8 mouse cellular contexts compared by ENCODE assay signal in the genomic region with DNA sequence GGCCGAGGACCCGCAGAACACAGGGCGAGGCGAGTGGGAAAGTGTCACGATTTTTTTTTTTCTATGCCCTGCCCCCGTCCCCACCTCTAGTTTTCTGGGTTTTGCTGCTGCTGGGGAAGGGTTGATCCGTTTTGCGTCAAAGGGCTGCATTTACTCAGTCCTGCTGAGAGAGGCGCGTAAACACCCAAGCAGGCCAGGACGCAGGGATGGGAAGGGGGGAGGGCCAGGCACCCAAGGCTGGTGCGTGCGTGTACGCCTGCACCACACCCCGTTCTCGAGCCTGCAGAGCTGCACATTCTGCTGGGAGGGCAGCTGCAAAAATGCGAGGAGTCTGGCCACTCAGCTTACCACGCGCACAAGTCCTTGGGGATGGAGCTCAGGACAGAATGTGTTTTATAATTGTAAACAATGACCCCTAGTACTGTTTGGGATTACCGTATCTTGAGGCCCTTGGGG. TPM values are rescaled to one million over a fixed set of nuclear protein-coding genes. Genes with fewer than 3 reads are reported as not detected.
DNase-seq lines count a peak whose midpoint lies in the region; ATAC-seq and TF ChIP-seq lines count a peak whose summit lies in the region.

No protein-coding gene starts in this region.

- DNase-seq in CD8-positive naive resting alpha-beta T cell, adult 2 months (ENCODE audit: low read depth in 2 of 2, low spot score in 2 of 2), result peak; percentile 64 to 76
- peak; percentile 78 to 79 for DNase-seq in cerebellum, adult 18-20 months
- peak; percentile 58 for DNase-seq in hindbrain, embryonic 10.5 days (ENCODE audit: low spot score)
- peak; percentile 41 for DNase-seq in layer of hippocampus, adult 9-10 months (ENCODE audit: low spot score)
- peak; percentile 77 for DNase-seq in lung, embryonic 14.5 days
- DNase-seq in urinary bladder, adult 2 months (ENCODE audit: low spot score), result peak; percentile 77

- H3K4me1 ChIP-seq in hindbrain, embryonic 10.5 days (replicated peaks), result peaks cover 43% of the 10 kb centered on the region
- H3K4me1 ChIP-seq in lung, embryonic 14.5 days (ENCODE audit: insufficient read depth), result no peaks in the 10 kb centered on the region; the same call in 1 of the 2 replicates
- H3K4me1 ChIP-seq in olfactory bulb, adult 2 months (ENCODE audit: control insufficient read depth, insufficient read depth, low read length), result peaks cover 14% of the 10 kb centered on the region; the same call in 1 of the 2 replicates

- no peak for TF ChIP-seq POLR2A in olfactory bulb, adult 2 months (IDR thresholded peaks at IDR 0.05; ENCODE audit: insufficient read depth, low read depth, low read length)

- H3K9me3 ChIP-seq in hindbrain, embryonic 10.5 days, result no peaks in the 10 kb centered on the region
- no peaks in the 10 kb centered on the region for H3K9me3 ChIP-seq in lung, embryonic 14.5 days (ENCODE audit: low read depth, low read length)

- no peaks in the 10 kb centered on the region for H3K36me3 ChIP-seq in hindbrain, embryonic 10.5 days
- no peaks in the 10 kb centered on the region for H3K36me3 ChIP-seq in lung, embryonic 14.5 days (ENCODE audit: insufficient read depth)

- H3K27ac ChIP-seq in hindbrain, embryonic 10.5 days, result peak overlapping the region; percentile 85
- H3K27ac ChIP-seq in lung, embryonic 14.5 days (ENCODE audit: low read depth), result peak overlapping the region; percentile 99
- peak overlapping the region; percentile 78 for H3K27ac ChIP-seq in olfactory bulb, adult 2 months (ENCODE audit: insufficient read depth, low read depth, low read length)

- WGBS in hindbrain, embryonic 10.5 days, result 0% methylated on average over 20 of the region's 20 CpGs
- under 1% methylated on average over 20 of the region's 20 CpGs for WGBS in lung, embryonic 14.5 days
- WGBS in olfactory bulb, adult 2 months, result under 1% methylated on average over 20 of the region's 20 CpGs

- H3K27me3 ChIP-seq in hindbrain, embryonic 10.5 days (ENCODE audit: insufficient read depth, poor library complexity, severe bottlenecking), result peaks cover 95% of the 10 kb centered on the region
- no peaks in the 10 kb centered on the region for H3K27me3 ChIP-seq in lung, embryonic 14.5 days (ENCODE audit: insufficient read depth, low read length)

- H3K4me3 ChIP-seq in hindbrain, embryonic 10.5 days, result peak overlapping the region; percentile 72
- peak overlapping the region; percentile 74 for H3K4me3 ChIP-seq in lung, embryonic 14.5 days (ENCODE audit: low read depth, low read length)
- peak overlapping the region; percentile 42 for H3K4me3 ChIP-seq in olfactory bulb, adult 2 months (ENCODE audit: insufficient read depth, low read depth, low read length)

- H3K9ac ChIP-seq in lung, embryonic 14.5 days, result peak overlapping the region; percentile 77

- ATAC-seq in frontal cortex, adult (ENCODE audit: low TSS enrichment), result peak; percentile 38
- peak; percentile 14; the same call in 1 of the 2 replicates for ATAC-seq in lung, embryonic 14.5 days (ENCODE audit: insufficient read depth)

- H3K4me2 ChIP-seq in lung, embryonic 14.5 days, result peak overlapping the region; percentile 93

- no peak for TF ChIP-seq CTCF in lung, embryonic 14.5 days (IDR thresholded peaks at IDR 0.05; ENCODE audit: low read depth)
- TF ChIP-seq CTCF in olfactory bulb, adult 2 months (IDR thresholded peaks at IDR 0.05; ENCODE audit: insufficient read depth, low read depth, low read length), result no peak

RNA-seq across cellular contexts. Expression of a gene that starts 2.0 kb away (rescaled TPM):
- polyA plus RNA-seq in hindbrain, embryonic 10.5 days (2016; fragmentation: Nextera tagmentation; extraction: Ambion mirVana), result 0.42 and 0.55 TPM in 2 replicates
- 3.9 and 4.0 TPM in 2 replicates for polyA plus RNA-seq in lung, embryonic 14.5 days (2014; fragmentation: Nextera tagmentation; extraction: Ambion mirVana)
- polyA plus RNA-seq in olfactory bulb, adult 2 months (2012; ENCODE audit: insufficient read depth, insufficient read length, low replicate concordance, missing spikeins), result not detected in 2 replicates
- 44.7 and 51.4 TPM in 2 replicates for polyA plus RNA-seq in urinary bladder, adult 2 months (2012; rRNA removed)

Comparison
In these comparisons a context has a peak if more than half of its experiments do, and no peak if none do; other contexts are left out.
1. Peak in every context shown above with its lines: DNase-seq, ATAC-seq, H3K4me3 ChIP-seq and H3K27ac ChIP-seq.